Mouse (Mus musculus) inflammation-experienced regulatory T-cells, adult 6 months (primary cell): ENCODE measurements around the gene Tubgcp4. TPM values are rescaled to one million over a fixed set of nuclear protein-coding genes. Genes with fewer than 3 reads are reported as not detected.

Experiments used
- ATAC-seq: one replicate; pipeline ENCODE4 v1.8.0; 2017
- polyA plus RNA-seq, 3 experiments: library from polyadenylated mRNA; unstranded; fragments of 100-300 nt; shearing (Covaris generic); gene quantifications; one replicate each; pipeline ENCODE4 v1.2.1; 2017

The Tubgcp4 gene
- polyA plus RNA-seq, 3 experiments from 2014 or later = 65.3 to 101 (median 80.2) TPM

DNA sequence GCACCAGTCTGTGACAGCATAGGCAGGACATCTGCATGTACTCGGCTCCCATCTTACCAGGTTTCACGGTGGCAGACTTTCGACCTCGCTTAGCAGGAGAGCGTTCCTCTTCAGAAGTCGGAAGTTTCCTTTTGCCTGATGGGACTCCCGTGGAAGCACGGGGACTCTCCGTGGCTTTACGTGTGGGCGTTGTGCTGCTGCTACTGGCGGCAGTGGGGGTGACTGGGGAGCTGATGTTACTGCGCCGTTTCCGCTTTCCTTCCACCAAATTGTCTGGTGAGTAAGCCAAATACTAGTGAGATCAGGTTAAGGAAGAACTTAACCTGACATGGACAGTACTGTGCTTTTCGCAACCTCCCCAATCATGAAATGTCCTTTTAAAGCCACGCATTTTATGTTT is 33.8 kb downstream of the Tubgcp4 start:
- no peak for ATAC-seq

DNA sequence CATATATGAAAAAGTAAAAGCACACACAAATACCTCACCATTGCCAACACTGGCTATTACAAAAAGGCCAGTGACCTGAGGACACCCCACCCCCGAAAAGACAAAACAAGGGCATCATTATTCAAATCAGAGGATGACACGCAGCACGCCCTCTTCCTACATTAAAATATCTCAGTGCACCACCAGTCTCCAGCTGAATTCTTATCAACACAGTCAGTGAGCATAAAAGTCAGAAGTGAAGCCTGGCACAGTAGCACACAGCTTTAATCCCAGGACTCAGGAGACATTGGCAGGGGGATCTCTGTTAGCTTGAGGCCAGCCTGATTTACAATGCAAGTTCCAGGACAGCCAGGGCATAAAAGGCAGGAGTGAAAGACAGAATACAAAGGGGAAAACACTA is 36.1 kb downstream of the Tubgcp4 start:
- no peak for ATAC-seq

DNA sequence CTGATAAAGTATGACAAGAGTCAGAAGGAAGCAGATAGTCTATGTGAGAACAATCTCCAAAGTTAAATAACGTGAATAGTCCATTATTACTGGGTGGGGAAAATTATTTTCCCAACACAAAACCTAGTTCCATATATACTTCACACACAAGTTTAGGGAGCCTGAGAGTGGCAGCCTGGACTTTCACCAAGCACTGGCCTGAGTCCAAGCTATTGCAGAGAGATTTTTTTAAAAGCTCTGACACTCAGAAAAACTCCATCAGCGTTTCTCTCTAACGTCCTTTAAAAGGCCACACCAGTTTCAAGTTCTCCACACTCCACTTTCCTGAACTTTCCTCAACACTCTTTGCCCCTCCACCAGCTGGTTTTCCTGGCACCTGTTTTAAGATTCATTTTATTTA is 44.0 kb downstream of the Tubgcp4 start:
- ATAC-seq = no peak

DNA sequence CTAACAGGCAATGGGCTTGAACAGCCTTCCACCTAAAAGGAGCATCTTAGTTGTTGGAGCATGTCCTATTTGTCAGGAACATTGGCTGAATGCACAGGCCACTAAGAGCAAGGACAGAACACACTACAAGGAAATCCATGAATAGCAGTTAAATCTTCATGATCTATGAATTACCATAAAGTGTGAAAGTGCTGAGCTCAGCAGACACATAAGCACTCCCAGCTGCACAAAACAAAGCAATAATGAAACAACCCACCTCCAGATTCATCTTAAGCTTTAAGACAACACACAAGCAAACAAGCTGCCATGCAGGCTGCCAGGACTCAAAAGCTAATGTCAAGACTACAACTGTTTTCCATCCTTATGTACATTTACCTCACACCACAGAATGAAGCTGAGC is 48.7 kb downstream of the Tubgcp4 start:
- no peak for ATAC-seq

DNA sequence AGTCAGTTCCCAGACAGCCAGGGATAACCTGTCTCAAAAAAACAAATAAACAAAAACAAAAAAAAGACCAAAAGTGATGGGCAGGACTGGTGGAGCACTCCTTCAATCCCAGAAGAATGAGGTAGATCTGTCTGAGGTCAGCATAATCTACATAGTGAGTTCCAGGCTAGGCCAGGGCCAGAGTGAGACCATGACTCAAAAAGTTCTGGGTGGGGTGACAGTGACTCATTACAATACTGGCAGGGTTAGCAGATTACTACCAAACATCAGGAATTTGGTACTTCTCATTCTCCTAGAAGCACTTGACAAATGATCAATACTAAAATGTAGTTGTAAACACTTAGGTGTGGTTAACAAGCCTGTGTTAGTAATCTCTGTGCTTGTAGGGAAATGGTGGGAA is 49.5 kb downstream of the Tubgcp4 start:
- no peak for ATAC-seq

DNA sequence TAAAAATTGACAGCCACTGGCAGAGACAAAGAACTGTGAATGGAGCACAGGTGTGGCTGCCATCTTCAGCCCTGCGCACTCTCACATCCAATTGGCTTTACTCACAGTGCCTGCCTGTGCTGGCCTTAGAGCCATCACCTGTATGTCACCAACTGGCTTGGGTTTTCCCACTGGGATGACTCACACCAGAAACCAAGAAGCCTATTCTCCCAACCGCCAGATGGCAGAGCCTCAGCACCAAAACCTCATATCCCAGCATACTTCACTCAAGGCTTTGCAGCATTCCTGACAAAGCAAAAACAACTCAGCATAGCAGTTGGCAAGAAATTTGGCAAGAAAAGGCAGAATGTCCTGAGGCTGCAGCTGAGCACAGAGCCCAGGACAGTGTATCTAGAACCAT is 52.6 kb downstream of the Tubgcp4 start:
- ATAC-seq = no peak

DNA sequence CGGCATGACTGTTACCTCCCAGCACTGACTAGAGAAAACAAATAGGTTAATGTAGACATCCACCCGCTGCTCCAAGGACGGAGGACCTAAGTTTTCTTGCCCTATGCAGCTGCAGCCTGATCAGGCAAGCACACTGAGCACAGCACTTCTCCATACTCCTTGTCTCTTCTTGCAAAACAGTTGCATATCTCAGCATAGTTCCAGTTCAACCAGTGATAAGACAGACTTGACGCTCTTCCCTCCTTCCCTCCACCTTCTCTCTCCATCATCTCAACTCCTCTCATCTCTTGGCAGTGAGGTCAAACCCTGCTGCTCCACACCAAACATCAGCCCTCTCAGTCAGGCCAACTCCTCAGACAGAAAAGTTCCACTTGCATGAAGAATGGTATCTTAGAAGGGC is 57.7 kb downstream of the Tubgcp4 start:
- no peak for ATAC-seq

DNA sequence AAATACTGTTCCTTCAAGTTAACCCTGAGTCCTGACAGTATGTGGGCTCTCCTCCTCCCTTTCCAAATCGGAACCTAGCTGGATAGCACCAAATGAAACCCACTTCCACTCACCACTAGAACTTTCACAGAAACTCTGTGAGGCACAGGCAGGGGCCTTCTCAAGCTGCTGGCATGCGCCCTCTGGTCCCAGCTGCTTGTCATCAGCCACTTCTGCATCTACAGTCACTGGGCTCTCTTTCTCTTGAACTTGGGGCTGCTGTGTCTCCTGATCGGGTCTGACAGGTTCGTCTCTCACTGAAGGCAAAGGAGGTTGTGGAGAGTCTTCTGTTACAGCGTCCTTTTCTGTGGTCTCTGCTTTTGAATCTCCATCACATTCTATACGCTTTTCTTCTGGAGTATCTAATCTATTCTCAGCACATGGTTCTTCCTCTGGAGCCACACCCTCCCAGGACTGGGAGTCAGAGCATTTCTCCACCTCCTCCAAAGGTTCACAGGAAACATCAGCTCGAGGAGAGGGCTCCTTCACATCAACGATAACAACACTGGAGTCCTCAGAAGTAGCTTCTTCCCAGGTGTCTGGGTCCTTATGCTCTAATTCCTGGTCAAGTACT is 65.1 kb downstream of the Tubgcp4 start:
- ATAC-seq = no peak

DNA sequence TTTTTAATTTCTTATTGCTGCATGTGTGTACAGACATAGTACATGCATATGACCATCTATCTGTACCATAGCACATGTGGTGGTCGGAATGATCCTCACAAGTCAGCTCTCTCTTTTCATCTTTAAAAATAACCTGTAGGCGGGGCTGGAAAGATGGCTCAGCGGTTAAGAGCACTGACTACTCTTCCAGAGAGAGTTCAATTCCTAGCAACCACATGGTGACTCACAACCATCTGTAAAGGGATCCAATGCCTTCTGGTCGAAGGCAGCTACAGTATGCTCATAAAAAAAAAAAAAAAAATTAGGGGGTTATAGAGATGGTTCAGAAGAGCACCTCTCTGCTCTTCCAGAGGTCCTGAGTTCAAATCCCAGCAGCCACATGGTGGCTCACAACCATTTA is 69.0 kb downstream of the Tubgcp4 start:
- no peak for ATAC-seq

DNA sequence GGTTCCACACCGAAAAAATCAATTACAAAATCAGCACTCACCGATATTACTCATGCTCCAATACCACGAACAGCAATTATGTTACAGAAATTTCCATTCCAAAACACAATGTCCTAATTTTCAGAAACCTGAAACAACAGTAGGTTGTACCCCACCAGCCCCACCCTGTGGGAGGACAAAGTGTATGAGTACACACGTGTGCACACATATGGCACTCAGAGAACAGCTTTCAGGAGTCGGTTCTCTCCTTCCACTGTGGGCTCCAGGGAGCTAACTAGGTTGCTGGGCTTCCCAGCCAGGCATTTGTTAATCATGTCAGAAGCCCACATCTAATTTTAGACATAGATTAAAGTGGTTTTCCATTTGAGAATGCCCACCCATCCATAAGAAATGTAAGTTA is 73.6 kb downstream of the Tubgcp4 start:
- ATAC-seq = no peak

Other genes with a start within 250 kb of the Tubgcp4 start
- gene Ubr1, start 199.9 kb upstream of the Tubgcp4 start, polyA plus RNA-seq = 10 to 100 TPM; 35.3 to 51.6 (median 47.1) TPM
- gene Tmem62, start 193.6 kb upstream of the Tubgcp4 start, polyA plus RNA-seq = 10 to 100 TPM; 10.3 to 16.9 (median 15.3) TPM
- 100 to 1,000 TPM; 130 to 163 (median 159) TPM for gene Ccndbp1, start 162.3 kb upstream of the Tubgcp4 start, polyA plus RNA-seq
- gene Epb42, start 133.6 kb upstream of the Tubgcp4 start, polyA plus RNA-seq = 1 to 10 TPM in 1 of 3 experiments, under 1 TPM in 2; 0.54 to 1.2 (median 0.66) TPM
- not detected for gene Tgm5, start 84.8 kb upstream of the Tubgcp4 start, polyA plus RNA-seq
- not detected for gene Tgm7, start 60.9 kb upstream of the Tubgcp4 start, polyA plus RNA-seq
- 10 to 100 TPM; 13.2 to 20.5 (median 16.7) TPM for gene Adal, start 30.2 kb upstream of the Tubgcp4 start, polyA plus RNA-seq
- gene Lcmt2, start 30.0 kb upstream of the Tubgcp4 start, polyA plus RNA-seq = 1 to 10 TPM; 4.8 to 7.5 (median 5.8) TPM
- gene Zscan29, start 471 bp downstream of the Tubgcp4 start, polyA plus RNA-seq = 10 to 100 TPM; 24.1 to 36.0 (median 27.5) TPM
- 10 to 100 TPM; 32.2 to 41.0 (median 38.0) TPM for gene Trp53bp1, start 100.8 kb downstream of the Tubgcp4 start, polyA plus RNA-seq
- under 1 TPM in 2 of 3 experiments, not detected in 1; 0.14 to 0.39 TPM for gene Map1a, start 118.9 kb downstream of the Tubgcp4 start, polyA plus RNA-seq
- gene Ppip5k1, start 184.7 kb downstream of the Tubgcp4 start, polyA plus RNA-seq = 10 to 100 TPM in 2 of 3 experiments, 1 to 10 TPM in 1; 7.2 to 12.5 (median 11.8) TPM
- 1 to 10 TPM in 2 of 3 experiments, under 1 TPM in 1; 0.65 to 1.2 (median 1.1) TPM for gene Ckmt1, start 187.1 kb downstream of the Tubgcp4 start, polyA plus RNA-seq
- under 1 TPM; 0.18 to 0.63 (median 0.54) TPM for gene Strc, start 216.5 kb downstream of the Tubgcp4 start, polyA plus RNA-seq
- gene Pdia3, start 243.1 kb downstream of the Tubgcp4 start, polyA plus RNA-seq = 1,000 to 10,000 TPM in 2 of 3 experiments, 100 to 1,000 TPM in 1; 491 to 1,229 (median 1,150) TPM
- 1 to 10 TPM; 2.4 to 6.2 (median 3.1) TPM for gene Catsper2, start 243.1 kb downstream of the Tubgcp4 start, polyA plus RNA-seq